25 mouse cellular contexts compared by ENCODE assay signal in the genomic region with DNA sequence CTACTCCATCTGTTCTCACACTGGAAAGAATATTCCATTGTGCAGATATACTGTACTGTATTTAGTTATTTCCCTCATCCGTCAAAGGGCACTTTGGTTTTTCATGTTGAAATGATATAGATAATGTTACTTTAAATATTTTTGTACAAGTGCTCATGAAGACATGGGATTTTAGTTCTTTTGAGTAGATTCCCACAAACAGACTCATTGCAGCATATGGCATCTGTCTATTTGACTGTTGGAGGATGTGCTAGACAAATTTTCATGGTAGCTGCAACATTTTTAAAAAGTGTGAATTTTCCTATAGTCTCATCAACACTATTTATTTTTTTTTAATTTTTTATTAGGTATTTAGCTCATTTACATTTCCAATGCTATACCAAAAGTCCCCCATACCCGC.
"Had no signal": no experiment of that assay in that cellular context is flagged by ENCODE, and none has a peak within 500 bp of the region (broad histone marks: within the 10 kb centered on the region; RNA-seq: fewer than 3 reads in every experiment).

No protein-coding gene starts in this region.

- ATAC-seq: hindbrain, embryonic 16.5 days; inflammation-experienced regulatory T-cells, adult 6 months; intestine, embryonic 15.5 days; intestine, postnatal 0 days; liver, embryonic 12.5 days had no signal

- H3K4me1 ChIP-seq: heart, embryonic 10.5 days; heart, embryonic 12.5 days; hindbrain, embryonic 10.5 days; hindbrain, embryonic 12.5 days; intestine, embryonic 15.5 days; limb, embryonic 10.5 days; limb, embryonic 12.5 days; liver, embryonic 12.5 days had no signal

- H3K9me3 ChIP-seq: heart, embryonic 10.5 days; heart, embryonic 12.5 days; hindbrain, embryonic 10.5 days; hindbrain, embryonic 12.5 days; intestine, embryonic 15.5 days; limb, embryonic 10.5 days; limb, embryonic 12.5 days; liver, embryonic 12.5 days had no signal

- H3K36me3 ChIP-seq: heart, embryonic 10.5 days; heart, embryonic 12.5 days; hindbrain, embryonic 10.5 days; hindbrain, embryonic 12.5 days; intestine, embryonic 15.5 days; limb, embryonic 10.5 days; limb, embryonic 12.5 days; liver, embryonic 12.5 days had no signal

- DNase-seq: gastrocnemius, postnatal 10 days; gastrocnemius, postnatal 25 days; heart, adult 18-20 months; heart, postnatal 10 days; heart, postnatal 4 days; kidney, adult 18-20 months; kidney, adult 8-10 months; kidney, postnatal 10 days; kidney, postnatal 25 days; kidney, postnatal 4 days had no signal

- H3K4me3 ChIP-seq: heart, embryonic 10.5 days; heart, embryonic 12.5 days; hindbrain, embryonic 10.5 days; hindbrain, embryonic 12.5 days; intestine, embryonic 15.5 days; layer of hippocampus, adult 2 months; left cerebral cortex, adult 2 months; limb, embryonic 10.5 days; limb, embryonic 12.5 days; liver, embryonic 12.5 days had no signal

- H3K9ac ChIP-seq: heart, embryonic 12.5 days; hindbrain, embryonic 12.5 days; hindbrain, embryonic 14.5 days; intestine, embryonic 15.5 days; limb, embryonic 12.5 days; liver, embryonic 12.5 days; liver, embryonic 14.5 days had no signal

- H3K27ac ChIP-seq: heart, embryonic 10.5 days; hindbrain, embryonic 10.5 days; hindbrain, embryonic 12.5 days; hindbrain, embryonic 14.5 days; intestine, embryonic 15.5 days; layer of hippocampus, adult 2 months; left cerebral cortex, adult 2 months; limb, embryonic 10.5 days; limb, embryonic 12.5 days; liver, embryonic 12.5 days; liver, embryonic 14.5 days had no signal

- H3K27me3 ChIP-seq: heart, embryonic 12.5 days; hindbrain, embryonic 12.5 days; intestine, embryonic 15.5 days; limb, embryonic 12.5 days; liver, embryonic 12.5 days had no signal

- H3K4me2 ChIP-seq: heart, embryonic 12.5 days; hindbrain, embryonic 12.5 days; hindbrain, embryonic 14.5 days; intestine, embryonic 15.5 days; limb, embryonic 12.5 days; liver, embryonic 12.5 days had no signal
